Mouse (Mus musculus): ENCODE results near the gene Inpp5d.

DNA sequence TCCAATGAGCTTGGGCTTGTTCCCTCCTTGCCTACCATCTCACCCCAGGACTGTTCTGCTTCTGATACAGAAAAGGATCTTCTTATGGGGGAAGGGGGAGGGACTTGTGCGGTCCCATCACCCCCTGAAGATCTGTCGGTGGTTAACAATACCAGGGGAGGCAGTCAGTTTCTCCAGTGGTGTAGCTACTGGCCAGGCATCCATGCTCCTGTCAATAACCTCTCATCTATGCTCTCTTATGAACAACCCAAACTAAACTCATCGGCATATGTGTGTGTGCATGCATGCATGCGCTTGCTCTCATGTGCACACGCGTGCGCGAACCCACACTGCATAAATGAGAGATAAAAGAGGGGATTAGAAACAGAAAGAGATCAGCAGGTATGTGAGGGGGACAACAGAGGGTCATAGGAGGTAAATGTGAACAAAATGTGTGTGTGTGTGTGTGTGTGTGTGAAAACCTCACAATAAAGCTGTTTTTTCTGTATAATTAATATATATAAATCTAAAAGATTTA is 29.9 kb downstream of the Inpp5d start:
- TF ChIP-seq CTCF (IDR thresholded peaks at IDR 0.05; ENCODE audit: insufficient read depth, low read length) (no peak), POLR2A (IDR thresholded peaks at IDR 0.05; ENCODE audit: borderline replicate concordance, extremely low read depth, low read depth, low read length) (no peak)
